Mouse (Mus musculus) cerebellum, adult 9-11 months (tissue): ENCODE measurements around the gene Plod3.
A peak's percentile ranks its signal among the peaks of the same experiment; 100 is the strongest.
"Not testable (repeated sequence)": the region's sequence is repeated elsewhere in the genome, so short reads cannot be mapped to it uniquely, and the experiment has no call there.

ENCODE experiments used
- DNase-seq: peaks from one replicate; pipeline ENCODE4 v3.0.0; 2022

Plod3 gene

DNA sequence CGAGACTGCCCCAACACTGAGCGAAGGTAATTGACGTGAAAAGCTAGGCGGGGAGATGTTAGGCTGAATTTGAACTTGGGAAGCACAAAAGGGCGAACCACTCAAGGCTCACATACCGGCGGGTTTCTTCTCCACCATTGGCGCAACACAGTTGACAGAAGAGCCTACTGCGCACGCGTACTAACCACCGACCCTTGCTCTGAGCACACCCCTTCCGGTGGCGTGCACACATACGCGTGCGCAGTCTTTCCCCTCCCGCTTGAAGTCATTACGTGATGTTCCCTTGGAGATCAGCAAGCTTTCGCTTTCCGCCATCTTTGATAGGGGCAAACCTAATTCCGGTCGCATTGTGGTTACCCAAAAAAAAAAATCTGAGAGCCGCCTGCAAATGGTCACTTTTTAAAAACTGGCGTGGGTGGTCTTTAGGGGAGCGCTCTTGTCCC is at the start of gene Plod3:
TSS of gene Plod3 (plus strand) at position 325 of the 443 bp plus-strand sequence.
- peak; percentile 98 for DNase-seq

DNA sequence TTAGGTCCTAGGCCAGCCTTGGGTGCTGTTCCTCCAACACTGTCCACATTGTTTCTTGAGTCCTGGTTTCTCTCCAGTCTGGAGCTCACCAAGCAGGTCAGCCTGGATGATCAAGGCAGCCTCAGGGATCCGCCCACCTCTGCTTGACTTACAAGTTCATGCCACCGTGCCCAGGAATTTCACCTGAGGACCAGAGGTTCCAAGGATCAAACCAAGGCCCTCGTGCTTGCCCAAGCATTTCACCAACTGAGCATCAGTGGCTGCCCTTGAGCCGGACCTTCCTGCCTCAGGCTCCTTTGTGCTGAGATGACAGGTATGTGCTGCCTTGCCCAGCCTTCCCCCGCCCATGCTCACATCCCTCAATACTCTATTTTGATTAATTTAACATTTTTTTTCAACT is 49.2 kb upstream of the Plod3 start:
- no peak for DNase-seq

DNA sequence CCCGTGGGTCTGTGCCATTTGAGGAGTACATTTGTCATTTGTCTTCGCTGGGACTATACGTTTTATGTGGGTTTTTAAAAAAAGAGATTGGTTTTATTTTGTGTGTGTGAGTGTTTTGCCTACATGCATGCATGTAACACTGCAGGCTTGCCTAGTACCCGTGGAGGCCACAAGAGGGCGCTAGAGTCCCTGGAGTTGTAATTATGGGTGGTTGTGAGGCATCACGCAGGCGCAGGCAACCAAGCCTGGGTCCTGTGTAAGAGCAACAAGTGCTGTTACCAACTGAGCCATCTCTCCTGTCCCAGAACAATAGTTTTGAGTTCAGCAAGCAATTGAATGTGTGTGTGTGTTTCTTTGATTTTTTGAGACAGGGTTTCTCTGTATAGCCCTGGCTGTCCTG is 47.5 kb upstream of the Plod3 start:
- no peak for DNase-seq

DNA sequence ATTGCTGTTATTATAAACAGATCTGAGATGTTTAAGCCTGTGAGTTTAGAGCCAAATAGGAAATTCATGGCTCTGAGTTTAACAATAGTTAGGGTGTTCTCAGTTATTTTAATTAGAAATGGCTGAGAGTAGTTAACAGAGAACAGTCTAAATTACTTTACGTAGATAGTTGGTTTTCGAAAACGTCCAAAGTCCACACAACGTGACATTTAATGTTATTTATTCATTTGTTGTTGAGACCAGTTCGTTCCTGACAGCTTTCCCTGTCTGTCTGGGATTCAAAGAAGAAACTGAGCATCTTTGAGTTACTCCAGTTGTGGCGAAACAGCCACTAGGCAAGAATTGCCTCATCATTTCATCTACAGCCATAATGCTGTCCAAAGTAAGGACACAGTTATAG is 46.8 kb upstream of the Plod3 start:
- DNase-seq, result not testable (repeated sequence)

DNA sequence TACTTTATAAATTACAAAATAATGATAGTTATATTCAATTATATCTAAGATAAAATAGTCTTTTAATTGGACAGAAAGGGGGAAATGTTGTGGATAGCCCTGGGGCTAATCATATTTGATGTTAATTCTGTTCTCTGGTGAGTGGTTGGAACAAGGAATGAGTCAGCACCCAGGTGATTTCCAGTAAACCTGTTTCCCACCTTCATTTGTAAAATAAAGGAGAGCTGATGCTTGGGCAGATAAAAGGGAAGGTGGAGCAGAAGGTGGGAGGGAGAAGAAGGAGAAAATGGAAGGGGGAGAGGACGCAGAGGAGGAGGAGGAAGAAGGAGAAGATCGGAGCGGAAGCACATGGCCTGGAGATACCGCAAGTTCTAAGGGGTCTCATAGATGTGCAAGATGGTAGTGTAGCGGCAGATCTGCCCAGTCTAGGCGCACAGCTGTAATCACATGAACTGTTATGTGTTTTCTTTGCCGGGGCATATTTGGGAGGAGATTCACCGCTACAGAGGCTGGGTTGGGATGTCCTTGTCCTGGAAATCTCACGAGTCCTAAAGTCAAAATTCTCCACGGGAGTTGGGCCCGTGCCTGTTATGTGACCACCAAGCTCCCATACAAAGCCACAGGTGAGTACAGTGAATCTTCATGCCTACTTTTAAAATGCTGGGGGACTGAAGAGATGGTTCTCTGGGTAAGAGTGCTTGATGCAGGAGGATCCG is 45.8 kb upstream of the Plod3 start:
- no peak for DNase-seq

DNA sequence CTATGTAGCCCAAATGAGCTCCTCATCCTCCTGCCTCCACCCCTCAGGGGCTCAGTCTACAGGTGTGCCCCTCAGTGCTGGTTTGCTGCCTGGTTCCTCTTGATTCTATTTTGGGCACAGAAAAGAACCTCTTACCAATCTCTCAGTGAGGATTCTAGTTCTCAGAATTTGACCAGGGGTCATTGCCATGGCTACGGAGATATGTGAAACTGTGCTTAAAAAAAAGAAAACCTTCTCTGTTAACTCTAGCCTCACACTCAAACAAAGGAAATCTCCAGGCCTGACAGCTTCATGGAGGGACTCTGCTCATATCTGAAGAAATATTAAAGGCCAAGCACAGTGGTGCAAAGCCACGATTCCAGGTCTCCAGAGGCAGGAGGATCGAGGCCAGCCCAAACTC is 44.0 kb upstream of the Plod3 start:
- DNase-seq, result no peak

DNA sequence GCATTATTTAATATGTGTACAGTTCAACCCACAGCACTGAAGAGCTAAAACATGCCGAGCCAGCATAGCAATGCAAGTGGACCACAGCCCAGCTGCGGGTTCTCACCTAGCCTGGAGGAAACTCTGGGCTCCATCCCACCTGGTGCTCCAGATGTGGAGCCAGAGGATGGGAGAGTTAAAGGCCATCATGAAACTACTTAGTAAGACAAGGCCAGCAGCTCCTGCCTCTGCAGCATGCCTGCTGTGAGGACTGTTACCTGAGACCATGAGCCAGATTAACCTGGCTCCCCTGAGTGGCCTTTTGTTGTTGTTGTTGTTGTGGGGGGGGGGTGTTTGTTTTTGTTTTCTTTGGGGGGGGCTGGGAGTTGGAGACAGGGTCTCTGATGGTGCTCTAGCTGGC is 43.4 kb upstream of the Plod3 start:
- no peak for DNase-seq

DNA sequence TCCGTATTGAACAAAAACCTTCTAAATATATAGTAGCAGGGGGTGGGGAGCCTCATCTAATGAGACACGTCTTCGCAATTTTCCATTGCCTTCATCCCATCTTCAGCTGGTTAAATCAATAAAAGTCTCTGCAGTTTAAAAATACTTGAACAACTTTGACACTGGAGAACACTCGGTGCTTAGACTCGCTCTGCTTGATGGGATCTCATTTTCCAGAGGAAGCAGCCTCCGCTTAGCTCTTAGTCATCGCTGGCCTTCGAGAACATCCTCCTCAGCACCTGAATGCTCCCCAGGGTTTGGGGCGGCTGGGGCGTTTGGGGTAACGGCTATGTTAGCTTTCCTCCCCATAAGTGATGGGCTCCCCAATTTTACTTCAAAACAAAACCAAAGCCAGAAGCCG is 41.7 kb upstream of the Plod3 start:
- no peak for DNase-seq

DNA sequence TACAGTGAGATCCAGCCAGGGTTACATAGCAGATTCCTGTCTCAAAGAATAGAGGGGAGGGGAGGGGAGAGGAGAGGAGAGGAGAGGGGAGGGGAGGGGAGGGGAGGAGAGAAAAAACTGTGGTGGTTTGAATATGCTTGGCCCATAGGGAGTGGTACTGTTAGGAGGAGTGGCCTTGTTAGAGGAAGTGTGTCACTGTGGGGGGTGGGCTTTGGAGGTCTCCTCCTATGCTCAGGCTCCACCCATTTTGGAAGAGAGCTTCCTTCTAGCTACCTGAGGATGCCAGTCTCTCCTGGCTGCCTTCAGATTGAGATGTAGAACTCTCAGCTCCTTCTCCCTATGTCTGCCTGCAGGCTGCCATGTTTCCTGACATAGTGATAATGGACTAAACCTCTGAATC is 38.9 kb upstream of the Plod3 start:
- DNase-seq, result no peak

DNA sequence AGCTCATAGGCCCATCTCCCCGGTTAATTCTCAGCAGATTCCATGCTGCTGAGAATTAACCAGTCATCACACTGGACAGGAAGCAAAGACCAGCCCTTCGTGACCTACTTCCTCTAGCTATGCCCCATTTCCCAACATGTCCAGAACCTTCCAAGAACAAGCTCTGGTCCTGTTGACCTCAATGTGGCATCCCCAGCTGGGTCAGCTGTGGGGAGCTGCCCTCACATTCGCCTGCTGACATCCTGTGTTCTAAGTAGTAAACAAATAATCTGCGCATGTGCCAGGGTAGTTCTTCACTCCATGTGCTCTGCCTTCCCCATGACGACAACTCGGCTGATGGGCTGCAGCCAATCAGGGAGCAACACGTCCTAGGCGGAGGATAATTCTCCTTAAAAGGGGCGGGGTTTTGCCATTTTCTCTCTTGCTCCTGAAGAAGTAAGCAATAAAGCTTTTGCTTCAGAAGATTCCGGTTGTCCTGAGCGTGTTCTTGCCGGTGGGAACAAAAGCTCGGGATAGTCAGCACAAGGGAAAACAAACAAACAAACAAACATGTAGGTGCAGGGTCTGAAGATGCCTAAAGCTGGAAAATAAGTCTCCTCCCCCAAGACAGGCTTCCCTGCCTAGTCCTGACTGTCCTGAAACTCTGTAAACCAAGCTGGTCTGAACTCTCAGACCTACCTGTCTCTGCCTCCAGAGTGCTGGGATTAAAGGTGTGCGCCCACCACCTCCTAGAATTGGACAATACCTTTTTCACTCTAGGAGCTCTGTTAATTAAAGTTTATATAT is 37.1 kb upstream of the Plod3 start:
- not testable (repeated sequence) for DNase-seq

DNA sequence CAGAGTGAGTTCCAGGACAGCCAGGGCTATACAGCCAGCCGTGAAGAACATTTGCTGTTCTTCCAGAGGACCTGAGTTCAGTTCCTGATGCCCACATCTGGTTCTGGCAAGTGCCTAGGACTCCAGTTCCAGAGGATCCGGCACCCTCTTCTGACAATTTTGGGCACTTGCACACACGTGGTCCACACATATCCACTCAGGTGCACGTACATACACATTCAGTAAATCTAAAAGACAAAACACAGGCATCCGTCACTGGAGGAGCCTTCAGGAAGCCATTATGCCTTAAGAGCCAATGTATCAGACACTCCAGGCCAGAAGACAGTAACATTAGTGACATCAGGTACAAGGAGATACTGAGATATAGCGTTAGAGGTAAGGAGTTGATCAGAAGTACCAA is 36.3 kb upstream of the Plod3 start:
- no peak for DNase-seq

DNA sequence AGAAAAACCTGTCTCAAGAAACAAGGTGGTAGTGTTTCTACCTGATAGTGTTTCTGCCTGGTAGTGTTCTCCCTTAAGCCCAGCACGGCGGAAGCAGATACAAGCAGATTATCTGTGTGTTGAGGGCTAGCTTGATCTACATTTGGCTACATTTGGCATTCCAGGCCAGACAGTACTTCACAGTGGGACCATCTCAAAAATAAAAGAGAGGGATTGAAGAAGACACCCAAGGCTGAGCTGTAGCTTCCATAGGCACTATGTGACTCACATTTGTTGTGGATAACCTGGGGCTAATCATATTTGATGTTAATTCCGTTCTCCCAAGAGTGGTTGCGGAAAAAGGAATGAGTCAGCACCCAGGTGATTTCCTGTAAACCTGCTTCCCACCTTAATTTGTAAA is 34.7 kb upstream of the Plod3 start:
- no peak for DNase-seq

DNA sequence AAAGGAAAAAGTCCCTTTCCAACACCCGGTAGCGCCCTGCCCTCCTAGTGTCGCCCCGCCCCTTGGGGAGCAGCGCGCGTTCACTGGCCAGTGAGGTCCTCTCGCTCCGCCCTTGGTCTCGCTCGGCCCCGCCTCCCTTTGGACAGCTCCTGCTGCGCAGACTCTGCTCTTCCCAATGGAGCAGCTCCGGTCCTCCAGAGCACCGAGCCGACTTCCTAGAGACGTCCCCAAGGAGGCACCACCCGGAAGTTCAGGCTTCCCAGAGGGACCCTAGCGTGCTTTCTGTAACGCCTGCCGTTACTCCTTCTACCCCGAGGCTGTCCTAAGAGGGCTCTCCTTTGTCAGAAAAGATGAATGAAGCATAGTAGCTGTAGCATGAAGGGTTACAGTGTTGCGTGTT is 33.8 kb upstream of the Plod3 start, which contains the start of gene Fis1:
TSS of gene Fis1 (plus strand) at position 261 of the 400 bp plus-strand sequence.
- DNase-seq, result peak; percentile 97

DNA sequence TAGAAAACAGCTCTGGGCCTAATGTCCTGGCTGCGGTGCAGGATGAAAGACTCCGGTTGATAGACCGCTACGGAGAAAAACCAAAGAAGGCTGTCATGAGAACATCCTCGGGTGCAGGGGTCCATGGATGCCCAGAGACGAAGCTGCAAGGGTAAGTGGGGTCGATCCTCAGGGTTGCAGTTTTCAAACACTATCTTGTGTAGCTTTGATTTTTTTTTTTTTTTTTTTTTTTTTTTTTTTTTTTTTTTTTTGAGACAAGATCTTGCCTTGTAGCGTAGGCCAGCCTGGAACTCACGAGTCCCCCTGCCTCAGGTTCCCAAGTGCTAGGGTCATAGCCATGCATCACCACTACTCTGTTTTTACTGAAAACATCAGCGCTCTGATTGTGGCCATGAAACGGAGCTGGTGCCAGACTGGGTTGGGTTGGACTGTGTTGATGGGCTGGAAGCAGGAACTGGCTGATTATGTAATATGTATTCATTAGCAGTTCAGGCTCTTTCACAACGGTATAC is 33.3 kb upstream of the Plod3 start:
- peak; percentile 66 for DNase-seq

DNA sequence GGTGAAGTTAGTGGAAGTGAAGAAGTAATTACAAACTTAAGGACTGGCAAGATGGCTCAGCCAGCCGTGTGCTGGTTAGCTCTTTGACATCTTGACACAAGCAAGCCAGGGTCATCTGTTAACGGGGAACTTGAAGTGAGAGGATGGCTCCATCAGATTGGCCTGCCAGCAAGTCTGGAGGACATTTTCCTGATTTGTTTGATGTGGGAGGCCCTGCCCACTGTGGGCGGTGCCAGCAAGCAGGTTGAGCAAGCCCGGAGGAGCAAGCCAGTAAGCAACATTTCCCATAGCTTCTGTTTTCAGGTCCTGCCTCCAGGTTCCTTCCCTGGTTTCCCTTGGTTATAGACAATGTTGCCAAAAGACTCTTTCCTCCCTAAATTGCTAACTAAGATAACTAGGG is 31.2 kb upstream of the Plod3 start:
- DNase-seq, result peak; percentile 23

DNA sequence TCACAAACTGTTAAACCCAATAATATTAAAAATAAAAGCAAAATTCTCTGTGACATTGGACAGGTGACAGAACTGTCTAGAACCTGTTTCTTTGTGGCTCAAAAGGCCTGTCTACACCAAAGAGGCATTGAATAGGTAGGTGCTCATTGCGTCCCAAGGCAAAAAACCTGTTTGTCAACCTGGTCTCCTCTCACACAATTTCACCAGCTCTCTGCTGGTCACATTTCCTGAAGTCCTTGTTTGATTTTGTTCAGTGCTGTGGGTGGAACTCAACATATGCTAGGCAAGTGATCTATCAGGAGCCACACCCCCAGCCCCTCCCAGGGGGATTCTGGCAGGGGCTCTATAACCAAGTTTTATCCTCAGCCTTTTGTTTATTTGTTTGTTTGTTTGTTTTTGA is 29.6 kb upstream of the Plod3 start:
- no peak for DNase-seq

DNA sequence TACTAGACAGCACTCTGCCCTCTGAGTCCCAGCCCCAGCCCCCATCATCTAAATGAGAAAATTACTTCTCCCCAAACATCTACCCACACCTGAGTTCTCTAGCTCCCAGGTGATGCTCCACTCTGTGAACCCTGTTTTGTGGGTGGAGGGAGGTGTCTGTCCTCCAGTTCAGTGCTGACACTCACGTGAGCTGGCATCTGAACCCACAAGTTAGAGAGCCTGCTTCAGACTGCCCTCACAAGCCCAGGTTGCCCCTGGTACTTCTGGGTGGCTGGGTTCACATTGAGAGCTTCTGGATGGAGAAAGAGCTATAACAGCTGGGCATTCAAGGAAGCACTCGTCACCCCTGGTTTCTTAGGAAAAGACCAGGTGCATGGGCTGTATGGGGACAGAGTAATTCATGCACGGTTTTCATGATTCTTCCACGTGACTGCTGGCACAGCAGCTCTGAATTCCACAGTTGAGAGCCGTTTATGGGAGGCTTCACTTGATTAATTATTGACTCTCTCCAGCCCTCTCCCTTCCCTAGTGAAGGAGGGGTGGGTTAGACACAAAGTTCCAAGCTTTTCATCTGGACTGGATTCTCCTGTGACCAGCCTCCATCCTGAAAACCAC is 27.7 kb upstream of the Plod3 start:
- no peak for DNase-seq

DNA sequence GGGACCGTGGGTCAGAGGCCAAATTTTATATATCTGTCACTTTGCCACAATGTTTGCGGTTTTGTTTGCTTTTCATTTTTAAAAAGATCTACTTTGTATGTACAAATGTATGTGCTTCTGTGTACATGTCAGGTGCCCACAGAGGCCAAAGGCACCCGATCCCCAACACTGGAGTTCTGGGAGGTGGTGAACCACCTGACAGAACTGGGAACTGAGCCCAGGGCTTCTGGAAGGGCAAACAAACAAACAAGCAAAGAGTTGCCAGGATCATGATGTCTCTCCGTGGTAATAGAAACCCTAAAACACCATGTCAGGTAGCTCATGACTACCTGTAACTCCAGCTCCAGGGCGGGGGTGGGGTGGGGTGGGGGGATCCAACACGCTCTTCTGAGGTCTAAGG is 26.8 kb upstream of the Plod3 start:
- peak; percentile 44 for DNase-seq

DNA sequence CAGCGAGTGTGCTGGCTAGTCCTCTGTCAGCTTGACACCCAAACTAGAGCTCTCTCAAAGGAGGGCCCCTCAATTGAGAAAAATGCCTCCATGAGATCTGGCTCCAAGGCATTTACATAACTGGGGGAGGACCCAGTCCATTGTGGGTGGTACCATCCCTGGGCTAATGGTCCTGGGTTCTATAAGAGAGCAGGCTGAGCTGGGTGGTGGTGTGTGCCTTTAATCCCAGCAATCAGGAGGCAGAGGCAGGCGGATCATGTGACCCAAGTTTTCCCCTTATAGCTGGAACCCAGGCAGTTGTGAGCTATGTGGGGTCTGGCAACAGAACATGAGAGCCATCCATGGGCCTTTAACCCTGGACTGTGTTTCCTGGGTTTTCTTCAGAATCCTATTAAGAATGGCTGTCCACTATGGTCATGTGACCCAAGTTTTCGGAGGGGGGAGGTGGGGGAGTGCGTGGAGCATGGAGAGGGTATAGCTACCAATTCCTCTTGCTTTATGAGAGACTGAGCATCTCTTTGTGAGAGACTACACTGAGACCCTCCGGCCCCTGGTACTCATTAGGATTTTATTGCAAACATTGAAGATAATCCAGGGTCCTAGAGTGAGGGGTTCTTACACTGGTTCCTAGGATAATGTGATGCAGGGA is 25.4 kb upstream of the Plod3 start:
- DNase-seq, result no peak

DNA sequence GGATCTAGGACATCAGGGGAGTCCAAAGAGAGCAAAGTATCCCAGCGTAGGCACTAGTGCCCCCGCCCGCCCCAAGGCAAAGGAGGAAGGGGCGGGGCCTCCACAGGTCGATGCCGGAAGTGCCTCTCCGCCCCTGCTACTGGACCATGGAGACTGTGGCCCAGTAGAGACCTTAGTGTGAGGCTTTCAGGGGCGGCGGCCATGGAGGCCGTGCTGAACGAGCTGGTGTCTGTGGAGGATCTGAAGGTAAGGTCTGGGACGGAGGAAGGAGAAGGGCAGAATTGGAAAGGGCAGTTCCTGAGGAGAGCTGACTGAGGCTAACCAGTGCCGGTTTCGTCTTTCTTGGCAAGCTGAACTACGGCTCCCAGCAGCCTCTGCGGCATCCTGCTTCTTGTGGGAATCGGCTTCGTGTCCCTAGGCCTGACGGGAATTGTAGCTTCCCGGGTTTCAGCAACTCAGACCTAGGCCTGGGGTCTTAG is 24.8 kb upstream of the Plod3 start:
- peak; percentile 93 for DNase-seq

DNA sequence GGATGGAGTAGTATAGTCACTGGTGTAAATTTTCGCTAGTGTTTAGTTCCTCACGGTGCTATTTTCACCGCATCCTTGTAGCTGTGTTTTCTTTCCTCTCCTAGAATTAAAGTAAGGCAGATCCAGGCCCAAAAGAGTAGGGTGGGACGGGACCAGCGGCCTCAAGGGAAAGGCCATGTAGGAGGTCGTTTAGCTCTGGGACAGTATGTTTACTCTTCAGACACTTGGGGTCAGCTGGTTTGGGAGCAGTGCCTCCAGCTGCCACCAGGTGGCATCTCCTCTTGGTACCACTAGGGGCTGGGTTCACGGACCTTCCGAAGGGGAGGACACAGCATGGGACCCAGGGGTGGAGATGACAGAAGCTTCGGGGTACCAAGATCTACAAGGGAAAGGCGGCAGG is 24.3 kb upstream of the Plod3 start:
- DNase-seq, result peak; percentile 85

DNA sequence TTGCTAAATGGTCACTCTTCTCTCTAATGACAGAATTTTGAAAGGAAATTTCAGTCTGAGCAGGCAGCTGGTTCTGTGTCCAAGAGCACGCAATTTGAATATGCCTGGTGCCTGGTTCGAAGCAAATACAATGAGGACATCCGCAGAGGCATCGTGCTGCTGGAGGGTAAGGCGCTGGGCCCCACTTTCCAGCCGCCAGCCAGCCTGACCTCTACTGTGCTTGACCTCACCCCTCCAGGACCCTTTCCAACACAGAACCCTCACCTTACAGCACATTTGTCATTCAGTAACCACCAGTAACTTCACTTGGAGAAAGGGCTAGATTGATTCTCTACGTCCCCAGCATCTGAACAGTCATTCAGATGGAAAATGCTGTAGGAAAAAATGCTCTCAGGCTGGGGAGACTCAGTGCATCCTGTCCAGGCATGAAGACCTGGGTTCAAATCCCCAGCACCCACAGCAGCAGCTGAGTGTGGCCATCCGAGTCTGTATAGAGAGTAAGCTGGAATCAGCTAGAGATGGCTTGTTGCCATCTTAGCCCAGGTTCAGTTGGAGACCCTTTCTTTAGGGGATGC is 23.8 kb upstream of the Plod3 start:
- peak; percentile 58 for DNase-seq

DNA sequence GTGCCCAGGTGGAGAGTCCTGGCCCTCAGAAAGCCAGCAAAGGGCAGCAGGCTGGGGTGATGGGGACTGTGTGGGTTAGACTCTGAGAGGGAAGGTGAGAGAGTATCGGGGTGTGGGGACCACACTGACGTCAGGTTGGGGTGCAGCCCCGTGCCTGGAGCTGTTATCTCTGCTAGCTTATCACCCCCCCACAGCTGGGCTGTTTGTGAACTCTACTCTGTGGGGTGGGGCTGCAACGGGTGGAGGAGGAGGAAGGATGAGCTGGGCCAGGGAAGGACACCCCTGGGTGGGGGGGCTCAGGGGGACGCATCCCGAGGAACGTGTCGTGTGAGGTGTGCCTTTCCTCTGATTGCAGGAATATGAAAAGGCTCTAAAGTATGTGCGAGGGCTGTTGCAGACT is 21.6 kb upstream of the Plod3 start:
- no peak for DNase-seq
